Mouse (Mus musculus) cerebellum, postnatal 25 days (tissue): ENCODE data around the gene Olfr1415.
"Not testable (repeated sequence)": the region's sequence is repeated elsewhere in the genome, so short reads cannot be mapped to it uniquely, and the experiment has no call there.

Experiments
- DNase-seq, 2 experiments: peaks; one replicate each; pipeline ENCODE4 v3.0.0; 2021; ENCODE audit warnings: mixed read lengths in 2 of 2

The Olfr1415 gene

DNA sequence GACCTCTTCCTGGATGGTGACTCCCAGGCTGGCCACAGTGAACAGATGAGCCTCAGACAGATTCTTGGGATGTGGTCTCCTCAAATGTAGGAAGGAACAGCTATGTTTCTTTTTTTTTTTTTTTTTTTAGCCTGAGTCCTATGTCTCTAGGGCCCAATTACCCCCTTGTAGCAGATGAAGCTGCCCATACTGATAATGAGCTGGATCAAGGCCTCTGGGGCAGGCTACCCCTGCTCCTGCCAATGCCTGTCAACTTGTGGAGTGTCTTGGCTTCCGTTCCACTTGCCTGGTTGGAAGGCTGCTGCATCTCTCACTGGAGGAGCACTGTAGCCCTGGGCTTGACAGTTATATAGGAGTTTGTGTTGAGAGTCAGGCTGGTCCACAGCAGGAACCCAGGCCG, at the start of gene Olfr1415:
Gene Olfr1415, minus strand, starts transcription at position 101 of the 400 bp plus-strand sequence.
- DNase-seq, result no peak

DNA sequence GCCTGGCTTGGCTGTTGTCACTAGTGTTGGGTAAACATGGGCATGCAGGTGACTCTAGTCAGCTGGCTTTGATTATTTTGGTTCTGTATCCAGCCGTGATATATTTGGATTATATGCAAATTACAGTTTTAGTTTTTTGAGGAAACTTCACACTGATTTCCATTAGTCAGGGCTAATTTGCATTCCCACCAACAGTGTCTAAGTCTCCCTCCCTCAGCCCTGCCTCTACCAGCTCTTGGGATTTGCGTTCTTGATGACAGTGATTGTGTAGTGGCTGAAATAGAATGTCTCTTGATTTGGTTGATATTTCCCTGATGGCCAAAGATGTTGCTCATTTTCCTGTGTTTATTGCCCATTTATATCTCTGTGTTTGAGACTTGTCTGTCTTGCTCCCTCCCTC, 43.2 kb upstream of the Olfr1415 start:
- no peak for DNase-seq

DNA sequence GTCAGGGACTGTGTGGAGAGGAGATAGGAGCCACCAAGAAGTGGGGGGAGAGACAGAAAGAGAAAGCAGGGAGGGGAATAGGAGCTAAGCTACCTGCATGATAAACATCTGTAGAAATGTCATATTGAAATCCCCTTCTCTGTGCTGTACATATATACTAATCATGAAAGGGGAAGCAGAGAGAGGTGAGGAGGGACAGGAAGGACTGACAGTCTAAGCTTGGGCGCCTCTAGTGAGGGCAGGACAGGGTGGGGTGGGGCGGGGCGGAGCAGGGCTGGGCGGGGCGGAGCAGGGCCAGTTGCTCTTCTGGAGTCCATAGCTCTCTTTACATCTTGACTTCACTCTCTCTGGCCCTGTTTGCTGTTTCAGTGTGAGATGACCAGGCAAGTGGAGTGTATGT, 41.1 kb upstream of the Olfr1415 start:
- DNase-seq, result no peak

DNA sequence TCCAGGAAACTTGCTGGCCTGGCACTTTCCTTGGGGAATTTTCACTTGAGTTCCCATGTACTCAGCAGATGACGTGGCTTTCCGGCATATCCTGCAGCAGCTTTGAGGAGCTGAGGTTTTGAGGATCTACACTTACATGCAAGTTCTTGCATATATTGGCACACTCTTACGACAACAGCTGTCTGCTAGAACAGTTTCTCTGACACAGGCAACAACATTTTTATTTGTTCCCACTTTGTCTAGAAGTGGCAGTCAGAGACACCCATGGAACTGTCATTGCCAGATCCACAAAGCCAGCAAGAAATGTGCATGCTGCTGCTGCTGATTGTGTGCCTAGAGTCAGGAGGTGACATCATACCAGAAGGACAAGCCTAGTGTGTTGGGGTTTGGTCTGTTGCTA, 27.9 kb upstream of the Olfr1415 start:
- DNase-seq, result no peak

DNA sequence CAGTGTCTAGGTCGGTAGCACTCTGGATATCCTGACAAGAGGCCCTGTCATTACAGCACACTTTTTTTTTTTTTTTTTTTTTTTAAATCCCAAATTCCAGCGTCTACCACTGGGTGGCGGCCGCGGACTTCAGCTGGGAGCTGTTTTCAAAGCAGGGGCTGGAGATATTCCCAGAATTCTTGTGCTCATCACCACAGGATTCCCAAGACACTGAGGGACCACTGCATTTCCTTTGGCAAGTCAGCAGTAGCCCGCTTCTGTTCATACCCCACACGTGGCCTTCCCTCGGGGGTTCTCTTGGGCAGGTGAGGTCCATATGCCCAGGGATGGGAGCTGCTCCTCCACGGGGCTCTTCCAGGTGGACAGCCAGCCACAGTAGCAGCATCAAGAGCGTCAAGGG, 25.5 kb upstream of the Olfr1415 start:
- DNase-seq, result peak; percentile 69 to 77

DNA sequence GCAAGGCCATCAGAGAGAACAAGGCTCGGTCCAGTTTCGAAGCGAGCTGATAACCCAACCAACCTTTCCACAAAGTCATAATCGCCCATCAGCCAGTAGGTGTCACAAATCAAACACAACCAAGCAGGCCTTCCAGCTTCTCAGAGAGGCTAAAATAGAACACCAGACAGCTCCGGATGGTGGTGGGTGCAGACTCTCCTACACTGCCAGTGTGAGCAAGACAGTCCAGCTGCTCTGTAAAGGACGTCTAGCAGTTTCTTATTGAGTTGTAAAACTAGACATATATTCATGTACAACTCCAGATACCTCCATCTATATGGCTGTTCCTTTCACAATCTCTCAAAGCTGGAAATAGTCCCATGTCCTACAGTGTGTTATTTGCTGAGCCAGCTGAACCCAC, 23.1 kb upstream of the Olfr1415 start:
- no peak for DNase-seq

DNA sequence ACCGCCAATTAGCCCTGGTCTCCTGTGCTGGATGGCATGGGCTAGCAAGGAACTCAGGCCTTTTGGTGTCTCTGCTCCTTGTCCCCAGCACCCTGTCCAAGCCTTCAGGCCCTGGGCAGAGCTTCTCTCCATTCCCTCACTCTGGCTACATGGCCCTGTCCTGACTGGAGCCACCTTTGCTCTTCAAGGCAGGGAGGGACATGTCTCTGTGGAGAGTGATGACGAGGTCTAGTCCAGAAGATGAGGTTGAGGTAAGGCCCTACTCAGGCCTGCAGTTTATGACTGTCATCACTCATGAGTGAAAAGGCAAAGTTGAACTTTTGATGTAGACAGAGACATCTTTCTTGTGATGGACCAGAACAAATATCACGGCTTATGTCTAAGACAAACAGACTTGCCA, 22.7 kb upstream of the Olfr1415 start, which contains the start of gene Olfr1414:
Gene Olfr1414, minus strand, starts transcription at position 101 of the 400 bp plus-strand sequence.
- DNase-seq, result no peak

DNA sequence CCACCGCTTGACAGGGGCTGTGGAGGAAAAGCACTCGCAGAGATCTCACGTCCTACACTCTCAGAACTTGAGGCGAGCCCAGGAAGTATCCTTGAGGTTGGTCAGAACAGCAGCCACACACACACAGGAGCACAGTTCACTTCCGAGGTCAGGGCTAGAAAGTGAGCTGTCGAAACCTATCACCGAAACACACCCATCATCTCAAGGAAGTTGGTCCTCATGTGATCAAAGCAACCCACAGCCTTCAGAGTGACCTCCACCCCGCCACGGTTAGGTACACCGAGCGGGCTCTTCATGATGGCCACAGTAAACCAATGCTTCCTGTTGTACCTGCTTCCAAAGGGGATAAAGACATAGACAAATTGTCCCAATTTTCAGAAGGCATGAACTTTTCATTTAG, 19.5 kb upstream of the Olfr1415 start:
- no peak for DNase-seq

DNA sequence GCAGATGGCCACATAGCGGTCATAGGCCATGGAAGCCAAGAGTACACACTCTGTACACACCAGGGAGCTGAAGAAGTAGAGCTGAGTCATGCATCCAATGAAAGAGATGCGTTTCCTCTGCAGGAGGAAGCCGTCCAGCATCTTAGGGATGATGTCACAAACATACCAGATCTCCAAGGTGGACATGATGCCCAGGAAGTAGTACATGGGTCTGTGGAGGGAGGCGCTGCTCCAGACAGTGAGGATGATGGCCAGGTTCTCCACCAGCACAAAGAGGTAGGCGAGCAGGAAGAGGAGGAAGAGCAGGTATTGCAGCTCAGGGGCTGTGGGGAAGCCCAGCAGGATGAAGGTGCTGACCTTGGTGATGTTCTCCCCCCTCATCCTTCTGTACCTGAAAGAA, 15.7 kb upstream of the Olfr1415 start:
- DNase-seq, result not testable (repeated sequence)

DNA sequence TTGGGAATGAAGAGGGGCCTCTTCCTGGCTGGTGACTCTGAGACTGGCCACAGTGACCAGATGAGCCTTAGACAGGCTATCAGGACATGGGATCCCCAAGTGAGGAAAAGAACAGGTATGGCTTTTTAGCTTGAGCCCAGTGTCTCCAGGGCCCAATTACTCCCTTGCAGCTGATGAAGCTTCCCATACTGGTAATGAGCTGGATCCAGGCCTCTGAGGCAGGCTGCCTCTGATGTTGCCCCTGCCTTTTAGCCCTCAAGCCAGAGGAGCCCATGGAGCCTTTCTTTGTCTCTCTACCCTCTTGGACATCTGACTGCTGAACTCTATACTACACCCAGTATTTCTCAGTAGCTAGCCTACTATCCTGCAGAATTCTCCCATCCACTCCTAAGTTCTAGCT, 10.9 kb downstream of the Olfr1415 start, which contains the start of gene Olfr1416:
Gene Olfr1416, minus strand, starts transcription at position 101 of the 400 bp plus-strand sequence.
- DNase-seq, result no peak

DNA sequence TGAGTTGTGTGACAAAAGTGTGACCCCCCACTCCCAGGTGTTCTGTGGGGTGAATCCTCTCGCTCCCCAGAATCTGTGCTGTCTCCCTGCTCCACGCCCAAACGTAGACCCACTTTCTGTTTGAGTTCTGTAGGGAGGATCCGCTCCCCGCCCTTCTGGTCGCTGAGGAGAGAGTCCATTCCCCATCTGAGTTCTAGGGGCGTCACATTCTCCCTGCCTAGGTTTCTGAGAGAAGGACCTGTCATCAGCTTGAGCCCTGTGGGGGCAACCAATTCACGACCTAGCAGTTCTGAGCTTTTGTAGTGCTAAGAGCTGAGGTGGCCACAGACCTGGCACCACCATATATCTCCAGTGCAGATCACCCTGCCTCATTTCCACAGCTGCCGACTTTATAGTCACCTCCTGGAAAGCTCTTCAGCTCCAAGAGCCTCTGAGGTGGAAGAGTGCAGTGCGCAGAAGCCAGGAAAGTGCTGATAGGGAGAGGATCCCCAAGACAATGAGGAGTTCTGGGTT, 21.8 kb downstream of the Olfr1415 start:
- DNase-seq, result no peak

DNA sequence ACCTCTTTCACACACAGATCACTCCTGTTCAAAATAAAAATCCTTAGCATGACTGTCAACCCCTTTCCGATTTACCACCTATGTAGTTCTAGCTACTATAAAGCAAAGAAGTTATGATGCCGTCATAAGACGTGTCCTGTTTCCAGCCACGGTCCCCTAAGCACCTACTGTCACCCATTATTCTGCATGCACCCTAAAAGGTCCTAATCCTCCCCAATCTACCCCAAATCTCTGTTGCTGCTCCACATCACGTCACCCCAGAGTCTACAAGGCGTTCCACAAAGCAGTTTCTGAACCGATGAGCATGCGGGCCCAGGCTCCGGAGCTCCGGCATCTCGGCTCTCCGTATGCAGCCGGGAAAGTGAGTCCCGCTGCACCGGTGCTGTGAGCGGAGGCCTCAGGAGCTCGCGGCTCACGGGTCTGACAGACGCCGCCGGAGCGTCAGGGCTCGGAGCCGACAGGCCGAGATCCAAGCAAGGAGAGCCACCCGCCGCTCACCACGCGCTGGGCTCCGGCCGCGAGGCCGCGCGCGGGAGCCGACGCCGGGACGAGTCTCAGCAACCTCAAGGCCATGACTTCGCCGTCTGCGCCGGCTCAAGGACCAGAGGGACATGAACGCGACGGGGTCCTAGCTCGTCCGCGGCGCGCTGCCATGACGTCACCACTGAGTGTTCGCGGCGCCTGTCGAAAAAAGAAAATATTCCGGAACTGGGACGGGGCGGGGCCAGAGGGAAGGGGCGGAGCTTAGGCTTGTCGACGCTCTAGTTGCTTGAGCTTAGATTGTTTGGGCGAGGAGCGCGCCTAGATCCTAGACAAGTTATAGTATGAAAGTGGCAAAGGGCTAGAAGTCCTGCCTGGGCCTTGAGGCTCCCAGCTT, 22.5 kb downstream of the Olfr1415 start, which contains the start of gene Ndufa10:
Gene Ndufa10, minus strand, starts transcription at position 696 of the 877 bp plus-strand sequence.
- peak; percentile 96 to 97 for DNase-seq

DNA sequence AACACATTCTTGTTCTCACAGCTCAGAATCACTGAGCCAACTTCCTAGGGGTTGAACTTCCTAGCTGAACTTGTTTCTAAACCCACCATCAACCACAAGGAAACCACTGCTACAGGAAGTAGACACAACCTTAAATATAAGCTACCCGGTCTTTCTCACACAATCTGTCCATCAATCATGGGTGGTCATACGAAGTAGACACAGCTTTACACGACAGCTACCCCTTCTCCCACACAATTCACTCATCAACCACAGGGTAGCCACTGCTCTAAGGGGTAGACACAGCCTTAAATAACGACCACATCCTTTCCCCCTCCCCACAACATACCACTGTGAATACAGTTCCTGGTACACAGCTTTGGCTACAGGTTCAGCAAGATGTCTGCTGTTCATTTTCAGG, 27.0 kb downstream of the Olfr1415 start:
- DNase-seq, result no peak

DNA sequence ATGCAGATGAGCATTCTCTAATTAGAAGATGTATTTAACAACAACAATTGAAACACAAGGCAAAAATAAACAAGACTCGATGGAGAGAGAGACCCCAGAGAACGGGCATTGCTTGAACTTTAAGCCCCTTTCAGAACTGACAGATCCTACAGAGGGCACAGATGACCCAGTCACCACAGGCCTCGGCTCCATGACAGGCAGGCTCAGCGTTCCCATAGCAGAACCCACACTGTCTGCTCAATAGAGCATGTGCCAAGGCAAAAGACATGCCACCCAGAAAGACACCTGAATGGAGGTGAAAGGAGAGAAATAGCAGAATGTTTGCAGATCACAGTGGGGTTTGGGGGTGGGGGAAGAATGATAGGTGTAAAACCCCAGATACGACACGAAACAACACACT, 37.5 kb downstream of the Olfr1415 start:
- peak; percentile 34 to 45 for DNase-seq

DNA sequence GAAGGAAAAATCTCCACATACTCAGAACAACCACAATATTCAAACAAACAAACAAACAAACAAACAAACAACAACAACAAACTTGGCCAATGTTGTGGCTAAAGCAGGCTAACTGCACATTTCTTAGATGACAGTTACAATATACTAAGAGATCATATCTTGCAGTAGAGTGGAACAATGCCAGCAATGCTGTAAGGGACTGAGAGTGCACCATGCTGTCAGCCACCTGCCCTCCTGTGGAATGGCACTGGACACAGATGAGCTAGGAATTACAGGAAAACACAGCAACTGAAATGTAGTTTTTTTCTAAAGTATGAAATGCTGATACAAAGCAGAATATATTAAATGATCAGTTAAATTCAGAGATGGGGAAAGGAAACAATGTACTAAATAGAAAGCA, 38.1 kb downstream of the Olfr1415 start:
- DNase-seq, result peak; percentile 71 to 78

DNA sequence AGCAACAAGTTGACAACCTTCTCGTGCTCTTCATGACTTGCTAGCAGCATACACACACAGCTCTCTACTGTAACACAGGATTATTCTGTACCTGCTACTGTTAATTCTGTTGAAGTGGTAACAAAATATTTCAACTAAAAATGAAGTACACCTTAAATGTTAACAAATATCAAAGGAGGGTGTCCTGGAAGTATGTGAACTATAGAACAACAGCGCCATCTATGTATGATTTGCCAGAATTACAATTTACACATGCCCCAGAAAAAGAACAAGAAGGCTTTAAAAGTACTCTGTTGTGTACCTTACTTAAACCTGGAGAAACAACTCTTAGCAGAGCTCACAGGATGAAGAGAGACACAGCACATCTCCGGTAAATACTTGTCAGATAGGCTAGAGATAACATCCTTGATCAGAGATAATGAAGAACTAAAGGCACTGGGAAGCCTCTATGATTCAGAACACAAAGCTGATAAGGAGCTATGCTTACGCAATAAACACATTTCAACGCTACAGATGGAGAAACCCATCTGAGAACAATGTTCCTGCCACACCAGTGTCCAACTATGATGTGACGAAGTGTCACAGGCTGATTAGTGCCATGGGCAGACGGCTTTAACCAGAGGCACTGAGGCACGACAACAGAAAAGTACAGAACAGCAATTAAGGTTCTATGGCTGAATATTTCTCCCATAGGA, 42.0 kb downstream of the Olfr1415 start:
- no peak for DNase-seq

DNA sequence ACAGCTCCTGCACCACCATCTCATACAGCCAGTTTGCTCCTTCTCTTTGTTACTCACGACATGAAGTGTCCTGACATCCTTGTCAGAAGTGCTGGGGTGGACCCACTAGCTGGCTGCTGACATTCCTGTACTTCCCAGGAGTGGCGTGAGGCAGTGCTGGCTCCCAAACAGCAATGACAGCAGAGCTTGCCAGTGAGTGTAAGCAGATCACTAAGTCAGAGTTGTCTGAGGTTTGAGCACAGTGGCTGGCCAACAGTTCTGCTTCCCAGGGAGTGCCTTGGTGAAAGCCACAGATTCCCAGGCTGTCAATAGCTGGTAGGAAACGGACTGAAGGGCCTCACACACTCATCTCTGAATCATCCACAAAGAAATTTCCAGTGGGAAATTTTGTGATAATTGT, 47.6 kb downstream of the Olfr1415 start:
- no peak for DNase-seq

DNA sequence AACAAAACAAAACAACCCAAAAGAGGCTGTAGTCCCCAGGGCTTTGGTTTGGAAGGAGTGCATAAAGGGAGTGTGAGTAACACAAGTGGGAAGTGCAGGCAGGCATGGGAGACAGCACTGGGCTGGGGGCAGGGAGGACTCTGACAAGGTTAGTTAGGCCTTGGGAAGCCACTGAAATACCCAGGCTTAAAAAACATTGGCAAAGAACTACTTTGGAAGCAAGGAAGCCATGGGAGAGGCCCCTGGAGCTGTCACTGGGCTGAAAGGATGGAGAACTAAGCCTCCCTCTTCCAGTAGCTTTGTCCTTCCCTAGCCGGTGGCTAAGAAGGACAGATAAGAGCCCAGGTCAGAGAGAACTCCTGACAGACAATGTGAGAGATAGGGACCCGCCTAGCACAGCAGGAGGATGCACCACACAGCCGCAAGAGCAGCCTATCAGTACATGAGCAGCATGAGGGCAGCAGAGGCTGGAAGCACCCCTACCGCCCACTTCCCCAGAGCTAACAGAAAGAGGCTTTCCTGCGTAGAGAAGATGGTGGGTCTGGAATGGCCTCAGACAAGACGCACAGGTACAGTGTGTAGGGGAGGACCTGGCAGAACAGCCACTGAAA, 54.3 kb downstream of the Olfr1415 start:
- DNase-seq, result no peak

DNA sequence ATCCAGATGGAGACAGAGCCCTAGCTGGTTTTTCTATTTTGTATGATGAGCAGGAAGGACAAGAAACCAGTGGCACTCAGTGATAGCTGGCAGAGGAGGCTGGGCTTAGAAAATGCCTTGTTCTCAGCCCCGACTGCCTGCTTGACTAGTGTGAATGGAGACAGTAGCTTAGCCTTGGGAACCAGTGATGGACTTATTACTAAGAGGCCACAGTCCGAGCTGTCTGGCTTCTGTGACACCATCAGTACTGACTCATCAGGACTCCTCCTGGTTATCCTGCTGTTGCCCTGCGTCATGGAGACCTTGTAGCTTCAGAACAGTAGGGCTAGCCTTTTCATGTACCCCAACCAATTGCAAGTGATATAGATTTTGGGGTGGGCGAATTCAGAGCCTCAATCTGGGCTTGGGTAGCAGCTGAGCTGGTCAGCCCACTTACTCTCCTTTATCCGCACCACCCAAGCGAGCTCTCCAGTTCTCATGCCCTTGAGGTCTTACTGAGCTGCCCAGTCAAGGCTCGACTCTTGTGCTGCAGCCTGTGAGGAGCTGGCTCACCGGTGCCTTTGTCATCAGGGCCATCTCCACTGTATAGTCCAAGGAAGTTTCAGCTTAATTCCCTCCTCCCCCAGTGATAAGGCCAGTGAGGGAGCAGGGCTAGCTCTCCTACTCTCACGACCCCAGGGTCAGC, 55.7 kb downstream of the Olfr1415 start:
- DNase-seq, result peak in 1 of 2 experiments; percentile 29
